Comparison of ENCODE assay signal across 26 mouse cellular contexts in the genomic region with DNA sequence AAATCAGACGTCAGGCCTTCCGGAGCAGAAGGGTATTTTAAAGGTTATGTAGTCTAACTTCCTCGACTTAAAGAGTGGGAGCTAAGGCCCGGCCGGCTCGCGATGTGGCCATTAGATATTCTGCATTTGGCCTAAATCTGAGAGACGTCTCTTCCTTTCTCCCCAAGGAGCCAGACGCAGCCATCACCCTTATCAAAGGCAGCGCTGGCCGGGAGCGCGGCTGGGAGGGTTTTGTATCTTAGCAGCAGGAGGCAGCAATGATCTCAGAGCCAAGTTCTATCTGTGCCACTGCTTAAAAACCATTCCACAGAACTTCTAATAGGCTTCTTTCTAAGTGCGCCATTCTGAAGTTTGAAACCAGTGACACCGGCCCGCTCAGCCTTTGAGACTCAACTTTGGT. TPM values are rescaled to one million over a fixed set of nuclear protein-coding genes. Genes with fewer than 3 reads are reported as not detected.
DNase-seq lines count a peak whose midpoint lies in the region; ATAC-seq lines count a peak whose summit lies in the region.
"Had no signal": no experiment of that assay in that cellular context is flagged by ENCODE, and none has a peak within 500 bp of the region (broad histone marks: within the 10 kb centered on the region; RNA-seq: fewer than 3 reads in every experiment).

No protein-coding gene starts in this region.

- DNase-seq in heart, adult 18-20 months: peak; percentile 37 to 46
- DNase-seq in heart, postnatal 25 days (ENCODE audit: low spot score): no peak
- peak; percentile 20 for DNase-seq in liver
- peak; percentile 22 for DNase-seq in right cerebral cortex, postnatal 4 days
- no peak for DNase-seq in right cerebral cortex, adult 2 months (ENCODE audit: low spot score in 2 of 2)
- no peak for DNase-seq in adrenal gland, postnatal 14 days
- DNase-seq: adrenal gland, postnatal 25 days; cerebellum, adult 11-12 months; cerebellum, adult 9-11 months; gastrocnemius, postnatal 10 days; kidney, adult 8-10 months; kidney, postnatal 4 days; left cerebral cortex, postnatal 4 days; lung, adult 2 months; lung, postnatal 10 days; right cerebral cortex, adult 18-20 months; thymus, adult 2 months; thymus, postnatal 4 days had no signal

- H3K9me3 ChIP-seq in liver, embryonic 12.5 days (replicated peaks): no peaks in the 10 kb centered on the region
- H3K9me3 ChIP-seq: embryonic facial prominence, embryonic 13.5 days; forebrain, embryonic 12.5 days; hindbrain, embryonic 13.5 days; midbrain, embryonic 15.5 days had no signal

- intact Hi-C loops in heart, postnatal 25 days (cut with DNase I): no loop called here

- 51% methylated on average over 16 of the region's 16 CpGs for whole genome bisulfite sequencing in liver, embryonic 12.5 days (ENCODE audit: insufficient replicate concordance)

- no peak for ATAC-seq in liver, embryonic 12.5 days
- ATAC-seq: intestine, embryonic 16.5 days; midbrain, embryonic 15.5 days had no signal

- no peak overlapping the region for H3K4me2 ChIP-seq in liver, embryonic 12.5 days
- H3K4me2 ChIP-seq: embryonic facial prominence, embryonic 13.5 days; forebrain, embryonic 12.5 days; hindbrain, embryonic 13.5 days; midbrain, embryonic 15.5 days had no signal

- H3K27ac ChIP-seq in liver, embryonic 12.5 days: no peak overlapping the region
- H3K27ac ChIP-seq: embryonic facial prominence, embryonic 13.5 days; forebrain, embryonic 12.5 days; hindbrain, embryonic 13.5 days; kidney, postnatal 0 days; liver, embryonic 14.5 days; midbrain, embryonic 15.5 days had no signal

- no peaks in the 10 kb centered on the region for H3K36me3 ChIP-seq in liver, embryonic 12.5 days
- H3K36me3 ChIP-seq: embryonic facial prominence, embryonic 13.5 days; forebrain, embryonic 12.5 days; hindbrain, embryonic 13.5 days; midbrain, embryonic 15.5 days had no signal

- no peak overlapping the region for H3K9ac ChIP-seq in liver, embryonic 12.5 days
- H3K9ac ChIP-seq: embryonic facial prominence, embryonic 13.5 days; forebrain, embryonic 12.5 days; hindbrain, embryonic 13.5 days; liver, embryonic 14.5 days; midbrain, embryonic 15.5 days had no signal

- peaks cover 4% of the 10 kb centered on the region; the same call in 1 of the 2 replicates for H3K27me3 ChIP-seq in liver, embryonic 12.5 days (replicated peaks)
- H3K27me3 ChIP-seq: embryonic facial prominence, embryonic 13.5 days; midbrain, embryonic 15.5 days had no signal

- H3K4me1 ChIP-seq in liver, embryonic 12.5 days: peaks cover 50% of the 10 kb centered on the region

- H3K4me3 ChIP-seq in liver, embryonic 12.5 days: no peak overlapping the region
- H3K4me3 ChIP-seq: embryonic facial prominence, embryonic 13.5 days; forebrain, embryonic 12.5 days; hindbrain, embryonic 13.5 days; midbrain, embryonic 15.5 days had no signal

RNA-seq across cellular contexts. Expression of gene Clybl, which starts 2.2 kb away (rescaled TPM):
- 100 to 1,000 TPM; 131 to 137 TPM for total RNA-seq in heart, adult 18-20 months (2021)
- 100 to 1,000 TPM; 113 to 123 TPM for total RNA-seq in heart, postnatal 25 days (2021)
- 29.3 and 30.0 TPM in 2 replicates for polyA plus RNA-seq in liver, embryonic 12.5 days (2016; fragmentation: Nextera tagmentation; extraction: Ambion mirVana)
- total RNA-seq in adrenal gland, postnatal 14 days (2021): 104 and 111 TPM in 2 replicates

Comparison
In these comparisons a context has a peak if more than half of its experiments do, and no peak if none do; other contexts are left out.
1. DNase-seq: peak in heart, adult 18-20 months (2 of 2), liver (single experiment) and right cerebral cortex, postnatal 4 days (single experiment); none in heart, postnatal 25 days (single experiment), right cerebral cortex, adult 2 months (0 of 2) and adrenal gland, postnatal 14 days (single experiment).